Mouse (Mus musculus): ENCODE measurements around the gene Gm12355.

Gm12355 gene

DNA sequence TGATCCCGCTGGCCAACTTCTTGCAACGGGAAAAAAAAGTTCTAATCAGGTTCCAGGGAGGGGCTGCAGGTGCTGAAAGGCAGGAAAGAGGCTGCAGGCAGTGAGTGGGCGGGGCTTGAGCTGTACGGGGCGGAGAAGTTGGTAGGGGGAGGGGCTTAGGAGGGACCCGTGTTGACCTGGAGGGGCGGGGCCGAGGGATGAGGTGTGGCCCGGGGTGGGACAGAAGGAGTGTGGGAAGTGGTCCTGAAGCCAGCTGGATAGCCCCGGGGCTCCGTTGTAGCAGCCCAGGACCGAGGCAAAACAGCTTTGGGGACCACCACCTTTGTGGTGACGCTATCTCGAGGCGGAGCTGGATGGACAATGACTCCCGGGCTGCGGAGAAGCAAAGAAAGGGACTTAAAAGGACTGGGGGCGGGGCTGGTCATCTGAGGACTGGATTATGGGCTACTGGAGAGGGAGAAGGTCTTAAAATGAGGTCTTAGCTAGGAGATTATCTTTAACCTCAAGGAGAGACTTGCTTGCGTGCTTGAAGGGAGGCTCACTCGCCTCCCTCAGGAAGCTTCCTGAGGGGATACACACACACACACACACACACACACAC, 23.3 kb downstream of the Gm12355 start:
- no peak for DNase-seq

DNA sequence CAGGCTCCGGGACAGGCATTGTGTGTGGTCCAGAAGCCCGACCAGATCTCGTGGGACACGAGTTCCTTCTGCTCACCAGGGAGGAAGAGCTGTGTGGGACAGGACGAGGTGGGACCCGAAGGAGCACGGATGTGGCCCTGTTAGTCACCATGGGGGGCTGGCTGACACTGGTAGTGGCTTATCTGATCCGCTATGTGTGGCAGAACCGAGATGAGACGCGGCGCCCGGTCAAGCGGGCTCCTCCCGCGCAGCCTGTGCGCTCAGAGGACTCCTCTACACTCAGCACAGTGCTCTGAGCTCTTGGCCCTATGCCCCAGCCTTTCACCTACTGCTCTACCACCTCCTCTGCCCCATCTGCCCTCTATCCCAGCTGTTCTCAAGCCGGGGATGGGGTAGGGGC, 26.2 kb downstream of the Gm12355 start:
- DNase-seq, result peak in 1 of 2 experiments; percentile 66

DNA sequence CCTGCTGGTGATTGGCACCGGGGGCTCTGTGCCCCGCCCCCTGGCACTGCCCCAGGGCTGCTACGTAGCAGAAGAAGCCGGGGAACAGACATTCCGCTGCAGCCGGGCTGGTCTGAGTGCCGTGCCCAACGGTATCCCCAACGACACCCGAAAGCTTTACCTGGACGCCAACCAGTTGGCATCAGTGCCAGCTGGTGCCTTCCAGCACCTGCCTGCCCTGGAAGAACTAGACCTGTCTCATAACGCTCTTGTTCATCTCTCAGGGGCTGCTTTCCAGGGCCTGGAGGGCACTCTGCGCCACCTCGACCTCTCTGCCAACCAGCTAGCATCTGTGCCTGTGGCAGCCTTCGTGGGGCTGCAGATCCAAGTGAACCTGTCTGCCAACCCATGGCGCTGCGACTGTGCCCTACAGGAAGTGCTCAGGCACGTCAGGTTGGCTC, 26.6 kb downstream of the Gm12355 start:
- peak; percentile 85 to 87 for DNase-seq

DNA sequence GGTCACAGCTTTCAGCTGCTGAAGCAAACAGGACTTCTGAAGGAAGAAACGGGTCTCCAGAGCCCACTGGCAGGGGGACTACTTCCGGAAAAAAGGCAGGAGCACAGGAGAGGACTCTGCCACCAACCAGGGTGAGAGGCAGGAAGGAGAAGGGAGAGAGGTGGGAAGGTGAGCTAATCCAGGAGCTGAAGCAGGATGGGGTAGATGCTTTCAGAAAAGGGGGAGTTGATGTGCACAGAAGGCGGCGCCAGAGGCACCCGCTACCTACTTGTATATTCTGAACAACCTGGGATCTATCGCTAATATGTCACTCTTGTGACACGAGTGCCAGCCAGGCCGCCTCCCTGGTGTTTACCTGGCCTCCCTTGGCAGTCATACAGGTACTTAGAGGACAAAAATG, 27.5 kb downstream of the Gm12355 start, which contains the start of gene Lrrc3c:
Gene Lrrc3c, plus strand, starts transcription at position 301 of the 400 bp plus-strand sequence.
- no peak for DNase-seq

DNA sequence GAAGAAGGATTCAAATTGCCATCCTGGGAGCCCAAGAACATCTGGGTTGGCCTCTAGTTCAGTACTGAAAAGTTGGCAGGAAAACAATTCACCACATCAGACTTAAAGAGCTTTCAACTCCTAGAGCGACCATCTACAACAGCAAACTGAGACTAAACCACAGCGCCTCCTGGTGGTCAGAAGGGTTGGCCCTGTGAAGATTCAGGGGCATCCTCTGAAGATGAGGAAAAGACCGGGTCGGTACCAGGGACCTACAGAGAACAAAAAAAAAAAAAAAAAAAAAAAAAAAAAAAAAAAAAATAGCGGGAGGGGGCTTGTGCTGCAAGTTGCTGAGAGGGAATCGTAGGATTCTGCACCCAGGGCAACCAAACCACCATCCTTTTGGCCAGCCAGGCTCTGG, 28.1 kb downstream of the Gm12355 start:
- DNase-seq, result peak; percentile 47 to 78

DNA sequence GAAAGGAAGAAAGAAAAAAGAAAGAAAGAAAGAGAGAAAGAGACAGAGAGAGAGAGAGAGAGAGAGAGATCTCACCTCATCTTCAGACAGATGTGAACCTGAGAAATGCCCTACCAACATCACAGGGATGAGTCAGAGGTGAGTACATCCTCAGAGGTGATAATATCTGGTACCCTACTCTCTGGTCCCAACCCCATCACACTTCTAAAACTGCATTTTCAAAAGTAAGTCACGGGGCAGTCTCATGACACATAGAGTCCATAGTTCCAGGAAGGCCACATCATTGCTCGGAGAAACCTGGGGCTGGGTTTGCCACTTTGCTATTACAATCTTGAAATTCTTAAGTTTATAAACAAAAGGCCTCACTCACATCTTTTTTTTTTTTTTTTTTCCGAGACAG, 29.5 kb downstream of the Gm12355 start:
- no peak for DNase-seq

DNA sequence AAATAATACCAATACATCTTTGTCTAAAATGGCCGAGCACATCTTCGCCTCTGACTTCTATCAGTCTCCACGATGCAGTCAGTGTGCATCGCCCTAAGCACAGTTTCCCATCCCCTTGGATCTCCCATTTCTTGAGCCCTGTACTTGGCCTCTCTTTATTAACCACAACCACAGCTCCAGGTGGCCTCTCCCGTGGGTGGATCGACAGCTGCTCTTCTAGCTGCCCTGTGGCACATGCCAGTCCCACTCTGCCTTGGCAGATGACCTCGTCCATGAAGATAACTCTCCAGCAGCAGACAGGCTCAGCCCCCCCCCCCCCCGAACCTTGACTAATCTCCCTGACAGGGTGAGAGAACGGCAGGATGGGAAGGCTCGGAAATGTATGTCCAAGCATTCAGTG, 30.0 kb downstream of the Gm12355 start:
- no peak for DNase-seq

DNA sequence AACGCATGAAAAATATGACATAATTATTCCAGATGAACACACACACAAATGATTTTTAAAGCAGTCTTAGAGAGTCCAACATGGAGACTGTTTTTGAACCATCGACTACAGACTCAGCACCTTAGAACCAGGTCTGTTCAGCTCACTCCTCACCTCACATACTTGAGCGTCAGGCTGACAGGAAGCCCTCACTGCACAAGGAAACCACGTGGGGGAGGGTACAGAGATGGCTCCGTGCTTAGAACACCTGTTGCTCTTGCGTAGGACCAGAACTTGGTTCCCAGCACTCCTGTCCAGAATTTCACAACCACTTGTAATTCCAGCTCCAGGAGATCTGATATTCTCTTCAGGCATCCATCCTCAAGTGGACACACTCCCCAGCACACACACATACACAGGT, 30.4 kb downstream of the Gm12355 start:
- DNase-seq, result no peak

DNA sequence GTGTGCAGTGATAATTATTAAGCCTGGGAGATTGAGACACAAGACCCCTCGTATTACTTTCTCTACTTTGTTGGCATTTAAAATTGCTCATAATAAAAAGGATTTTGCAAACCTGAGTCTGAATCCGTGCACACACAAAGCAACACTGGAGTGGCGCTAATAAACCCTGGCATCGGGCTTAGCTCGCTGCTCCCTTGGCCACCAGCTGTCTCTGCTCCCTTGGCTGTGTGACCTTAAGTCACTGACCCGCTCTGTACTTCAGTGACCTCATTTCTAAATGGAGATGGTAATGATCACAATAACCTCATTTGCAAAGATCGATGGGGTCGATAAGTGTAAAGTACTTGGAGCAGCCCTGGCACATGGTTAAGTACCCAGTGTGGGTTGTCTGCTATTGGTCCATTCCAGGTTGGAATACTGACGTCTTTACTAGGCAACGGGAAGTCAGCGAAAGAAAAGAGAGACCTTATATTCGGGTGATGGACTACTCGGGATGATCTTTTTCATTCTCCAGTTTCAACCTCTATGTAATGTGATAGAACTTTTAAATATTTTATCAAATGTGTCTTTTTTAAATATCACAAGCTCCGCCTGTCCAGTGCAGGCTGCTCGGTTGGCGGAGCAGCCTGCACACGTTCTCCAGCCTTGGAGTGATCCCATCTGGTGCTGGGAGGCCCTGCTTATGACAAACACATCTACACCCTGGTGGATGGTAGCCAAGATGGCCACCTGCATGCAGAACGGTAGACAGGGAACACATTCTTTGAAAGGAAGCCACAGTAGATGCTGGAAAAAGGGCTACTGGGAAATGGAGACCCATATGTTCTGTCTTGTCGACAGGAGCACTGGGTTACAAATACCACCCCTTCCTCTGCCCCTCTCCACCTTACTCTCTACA, 34.7 kb downstream of the Gm12355 start:
- peak; percentile 66 to 80 for DNase-seq

DNA sequence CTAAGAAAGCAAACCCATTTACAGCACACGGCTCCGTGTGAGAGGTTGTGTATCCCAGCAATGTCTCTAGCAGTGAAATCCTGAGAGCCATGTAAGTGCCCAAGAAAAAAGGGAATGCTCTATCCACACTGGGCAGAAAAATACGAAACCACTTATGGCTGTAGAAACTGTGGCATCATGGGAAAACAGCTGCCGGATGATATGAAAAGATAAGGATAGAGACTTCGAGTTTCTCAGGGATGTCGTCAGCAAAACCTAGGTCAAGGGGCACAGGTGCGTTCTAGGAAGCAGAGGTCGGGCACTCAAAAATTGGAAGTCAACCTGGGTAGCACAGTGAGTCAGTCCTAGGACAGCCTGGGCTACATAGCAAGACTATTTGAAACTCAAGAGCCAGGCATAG, 36.2 kb downstream of the Gm12355 start:
- no peak for DNase-seq

DNA sequence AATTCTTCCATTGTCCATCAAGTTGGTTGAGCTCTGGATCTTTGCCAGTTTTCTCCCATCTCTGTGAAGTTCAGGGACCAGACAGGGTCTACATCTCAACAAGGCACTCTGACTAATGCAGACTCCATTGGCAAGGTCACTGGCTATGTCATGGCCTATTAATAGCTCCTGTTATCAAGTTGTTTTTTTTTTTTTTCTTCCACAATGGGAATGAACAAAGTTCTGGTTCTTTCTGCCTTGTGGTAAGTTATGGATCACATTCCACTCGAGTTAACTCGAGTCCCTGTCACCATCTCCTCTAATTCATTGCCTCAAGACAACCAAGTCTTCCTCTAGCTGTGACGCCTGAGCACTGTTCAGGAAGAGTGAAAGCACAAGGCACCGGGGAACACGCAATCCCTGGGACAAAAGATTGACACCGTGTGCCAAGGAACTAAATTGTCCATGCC, 36.6 kb downstream of the Gm12355 start:
- no peak for DNase-seq

DNA sequence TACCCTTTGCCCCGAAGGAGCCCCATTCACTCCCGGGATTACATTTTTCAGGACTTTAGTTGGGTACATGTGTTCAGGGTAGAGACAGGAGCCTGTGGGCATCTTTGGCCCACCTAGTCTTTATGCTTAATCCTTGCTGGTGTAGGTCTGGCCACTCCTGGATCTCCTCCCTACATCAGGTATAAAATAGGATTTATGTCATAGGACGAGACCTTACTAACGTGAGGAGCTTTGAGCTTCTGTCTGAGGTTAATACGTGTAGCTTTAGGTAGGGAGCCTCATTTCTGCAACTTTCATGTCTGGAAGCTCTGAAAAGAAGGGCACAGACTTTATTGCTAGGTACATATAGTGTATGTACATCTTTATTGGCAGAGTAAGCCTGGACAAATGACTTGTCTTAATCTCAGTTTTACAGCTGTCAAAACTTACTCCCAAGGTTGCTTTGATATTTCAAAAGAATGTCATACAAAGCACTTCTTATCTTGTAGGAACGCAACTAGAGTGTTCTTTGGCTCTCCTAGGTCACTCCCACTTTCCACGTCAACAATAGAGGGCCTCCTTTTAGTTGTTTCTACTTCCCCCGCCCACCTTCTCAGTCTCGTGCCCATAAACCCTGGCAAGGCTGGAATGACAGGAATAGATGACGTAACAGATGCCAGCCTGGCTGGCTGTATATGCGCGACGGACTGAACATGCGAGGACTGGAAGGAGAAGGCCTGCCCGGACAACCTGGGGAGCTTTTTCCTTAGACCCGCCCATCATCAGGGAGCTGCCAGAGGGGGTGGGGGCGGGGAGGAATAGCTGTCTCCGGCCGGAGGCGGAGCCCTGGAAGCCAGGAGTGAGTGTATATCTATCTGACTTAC, 37.5 kb downstream of the Gm12355 start:
- peak; percentile 60 to 63 for DNase-seq

DNA sequence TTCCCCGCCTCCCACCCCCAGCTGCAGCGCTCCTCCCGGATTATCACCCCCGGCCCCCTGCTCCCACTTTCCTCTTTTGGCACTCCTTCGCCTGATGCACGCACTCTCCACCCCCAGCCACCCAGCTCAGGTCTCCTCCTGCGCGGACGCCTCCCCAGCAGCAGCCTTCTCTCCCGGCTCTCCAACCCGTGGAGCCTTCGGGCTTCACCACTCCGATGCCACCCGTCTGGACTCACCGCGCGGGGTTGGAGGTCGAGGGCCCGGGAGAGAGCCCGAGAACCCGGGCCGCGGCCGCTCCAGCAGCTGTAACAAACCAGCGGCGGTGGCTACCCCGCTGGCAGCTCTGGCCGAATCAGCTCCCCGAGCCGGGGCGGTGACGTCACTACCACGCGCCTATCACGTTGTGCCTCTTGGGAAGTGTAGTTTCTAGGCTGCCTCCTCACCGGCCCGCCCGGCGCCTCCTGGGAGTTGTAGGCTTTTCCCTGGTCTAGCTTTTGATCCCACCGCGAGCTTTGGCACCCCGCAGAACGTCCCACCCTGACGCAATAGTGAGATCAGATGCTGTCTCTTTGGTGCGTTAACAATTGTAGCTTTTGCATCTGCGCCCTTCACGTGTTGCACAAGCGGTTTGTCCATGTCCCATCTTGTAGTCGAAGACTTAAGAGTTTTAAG, 38.4 kb downstream of the Gm12355 start, which contains the start of gene Ormdl3:
Gene Ormdl3, minus strand, starts transcription at position 477 of the 672 bp plus-strand sequence.
- peak; percentile 99 for DNase-seq

DNA sequence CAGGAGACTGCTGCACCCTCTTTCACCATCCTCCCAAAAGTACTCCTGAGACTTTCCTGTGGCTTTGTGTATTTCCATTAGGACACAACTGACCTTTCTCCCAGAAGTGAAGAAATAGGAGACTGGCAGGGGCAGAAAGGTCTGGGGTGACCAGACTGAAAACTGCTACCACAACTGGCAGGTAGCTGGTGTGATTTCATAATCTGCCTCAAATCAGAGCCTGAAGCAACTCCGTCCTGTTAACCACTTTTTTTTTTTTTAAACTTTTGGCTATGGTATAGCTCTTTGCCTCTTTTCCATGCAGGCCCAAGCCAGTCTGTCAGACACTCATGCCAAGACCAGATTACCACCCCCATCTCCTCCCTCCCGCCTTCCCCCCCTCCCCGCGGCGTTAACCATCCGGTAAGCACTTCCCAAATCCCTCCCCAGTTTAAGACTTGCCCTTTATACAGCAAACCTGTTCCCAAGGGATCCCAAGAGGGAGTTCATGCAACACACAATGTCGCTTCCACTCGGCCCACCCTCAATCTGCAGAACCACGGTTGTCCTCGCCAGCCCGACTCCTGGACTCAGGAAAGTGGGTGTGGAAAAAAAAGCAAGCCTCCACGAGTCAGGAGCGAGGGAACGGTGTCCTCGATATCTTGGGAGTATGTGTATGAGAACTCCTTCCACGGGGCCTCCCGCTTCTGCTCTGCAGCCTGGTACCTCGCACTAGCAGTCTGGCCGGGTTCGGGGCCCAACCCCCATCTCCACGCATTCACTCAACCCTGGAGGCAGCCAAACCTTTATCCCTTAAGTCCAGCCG, 39.2 kb downstream of the Gm12355 start:
- peak; percentile 50 to 63 for DNase-seq

DNA sequence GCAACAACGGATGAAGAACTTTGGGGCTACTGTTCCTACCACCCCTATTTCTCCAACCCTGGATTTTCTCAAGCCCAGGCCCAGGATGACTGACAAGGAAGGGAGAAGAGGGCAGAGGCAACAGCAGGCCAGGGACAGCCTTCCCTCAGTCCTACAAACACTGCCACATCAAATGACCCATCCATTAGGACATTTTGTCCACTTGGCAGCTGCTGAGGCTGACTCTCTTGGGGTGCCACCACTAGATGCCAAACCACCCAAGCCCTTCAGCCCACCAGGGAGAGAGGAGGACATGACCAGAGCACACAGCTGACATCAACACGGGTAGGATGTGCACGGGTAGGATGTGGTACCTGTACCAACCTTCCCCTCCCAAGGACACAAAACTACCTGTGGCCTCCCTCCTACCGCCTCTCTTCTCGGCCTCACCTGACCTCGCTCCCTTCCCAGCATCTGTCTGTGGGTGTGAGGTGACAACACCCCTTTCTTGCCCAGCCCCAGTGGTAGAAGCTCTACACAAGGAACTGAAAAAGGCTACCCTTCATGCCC, 40.8 kb downstream of the Gm12355 start:
- DNase-seq, result no peak

DNA sequence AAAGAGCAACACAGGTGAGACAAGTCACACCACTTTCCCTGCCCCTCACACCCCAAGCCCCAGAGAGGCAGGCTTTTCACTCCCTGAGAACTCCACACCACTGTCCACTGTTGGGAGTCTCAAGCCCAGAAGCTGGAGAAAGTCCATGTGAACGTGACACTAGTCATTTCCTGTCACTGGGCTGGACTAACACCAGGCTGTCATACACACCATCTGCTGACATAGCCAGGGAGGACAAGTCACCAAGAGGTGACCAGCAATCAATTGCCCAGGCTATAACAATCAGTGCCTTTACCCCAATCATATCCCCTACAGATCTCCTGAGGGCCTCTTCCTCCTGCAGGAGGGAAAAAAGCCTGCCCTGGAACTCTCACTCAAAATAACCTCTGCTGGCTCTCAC, 41.3 kb downstream of the Gm12355 start:
- no peak for DNase-seq

DNA sequence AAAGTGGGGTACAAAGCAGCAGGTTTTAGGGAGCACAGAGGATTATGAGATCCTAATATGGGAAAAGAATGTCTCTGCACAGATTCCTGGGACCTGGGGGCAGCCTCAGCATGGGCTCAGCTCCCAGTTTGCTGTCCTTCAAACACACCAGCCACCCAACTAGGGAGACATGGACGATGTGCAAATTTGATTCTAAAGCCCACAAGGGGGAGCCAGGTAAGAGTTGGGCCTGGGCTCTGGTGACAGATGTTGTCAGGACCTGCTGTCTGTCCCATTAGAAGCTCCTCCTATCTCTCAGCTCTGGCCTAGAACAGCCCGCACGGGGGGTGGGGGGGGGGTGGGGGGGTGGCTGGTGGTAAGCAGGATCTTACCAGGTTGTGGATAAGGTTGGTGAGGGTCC, 41.9 kb downstream of the Gm12355 start:
- no peak for DNase-seq

DNA sequence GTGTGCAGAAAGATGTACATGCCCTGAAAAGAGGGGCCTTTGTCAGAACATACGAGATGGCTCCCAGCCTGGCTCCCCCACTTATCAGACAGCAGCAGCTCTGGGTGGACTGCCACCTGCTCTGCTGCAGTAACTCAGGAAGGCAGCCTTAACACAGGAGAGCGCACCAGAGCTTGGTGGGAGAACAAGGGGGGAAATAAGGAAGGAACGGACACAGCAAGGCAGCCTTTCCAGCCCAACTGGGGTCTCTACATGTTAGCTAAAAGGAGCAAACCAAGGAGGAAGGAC, 42.3 kb downstream of the Gm12355 start:
- DNase-seq, result no peak

DNA sequence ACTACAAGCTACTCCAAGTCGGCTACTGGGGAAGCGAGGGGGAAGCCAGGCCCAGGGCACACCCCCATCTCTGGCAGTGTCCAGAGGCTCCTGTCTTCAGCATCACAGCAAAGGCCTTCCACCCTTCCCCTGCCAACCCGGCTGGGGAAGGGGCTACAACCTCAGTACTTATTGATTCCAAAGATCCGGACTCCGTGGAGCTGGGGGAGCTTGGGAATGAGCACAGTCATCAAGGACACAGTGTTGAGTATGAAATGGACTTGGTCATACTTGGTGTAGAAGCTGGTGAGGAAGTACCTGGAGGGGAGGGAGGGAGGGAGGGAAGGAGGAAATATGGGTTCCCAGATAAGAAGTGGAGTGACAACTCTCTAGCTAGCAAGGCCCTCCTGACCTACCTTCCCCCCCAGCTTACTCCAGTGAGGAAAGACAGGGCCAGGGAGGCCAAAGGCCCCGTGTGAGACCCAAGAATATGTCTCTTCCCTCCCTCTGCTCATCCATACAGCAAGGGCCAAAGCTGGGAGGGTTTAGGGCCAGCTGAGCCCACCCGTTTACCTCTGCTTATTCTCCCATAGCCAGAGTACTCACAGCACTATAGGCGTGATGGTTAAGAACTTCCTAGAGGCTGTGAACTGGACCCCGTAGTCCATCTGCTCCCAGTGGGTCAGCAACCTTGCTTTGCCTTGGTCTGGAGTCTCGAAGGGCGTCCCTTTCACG, 42.8 kb downstream of the Gm12355 start:
- DNase-seq, result no peak

DNA sequence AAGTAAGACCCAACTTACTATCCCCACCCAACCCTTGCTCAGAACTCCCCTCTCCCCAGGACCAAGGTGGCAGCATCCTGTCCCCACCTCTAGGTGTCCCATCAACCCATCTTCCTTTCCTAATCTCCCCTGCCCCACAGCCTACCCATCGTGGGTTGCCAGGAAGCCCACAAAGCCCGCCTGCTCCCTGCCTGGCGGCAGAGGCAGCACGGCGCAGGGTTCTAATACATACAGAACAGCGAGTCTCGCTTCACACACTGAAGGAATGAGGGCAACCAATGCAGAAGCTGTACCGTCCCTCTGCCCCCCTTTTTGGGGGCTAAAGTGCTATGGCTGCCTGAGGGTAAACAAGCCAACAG, 43.5 kb downstream of the Gm12355 start:
- DNase-seq, result no peak

All from cerebellum, postnatal 14 days (tissue).